Mouse (Mus musculus) brain, embryonic 14.5 days (tissue): Measurements from ENCODE around the gene Chchd6.

Experiments
- CTCF ChIP-seq: fragments of 200-500 bp; IDR thresholded peaks from 2 replicates; pipeline ENCODE4 v1.5.1; 2012; ENCODE audit warnings: inconsistent platforms, mild to moderate bottlenecking, moderate library complexity, borderline replicate concordance; ENCODE audit not compliant: insufficient read depth, insufficient read length; ENCODE audit errors: extremely low read depth
- POLR2A ChIP-seq: fragments of 200-500 bp; IDR thresholded peaks from 2 replicates; pipeline ENCODE4 v1.6.1; 2012; ENCODE audit warnings: mild to moderate bottlenecking, inconsistent platforms, borderline replicate concordance; ENCODE audit not compliant: poor library complexity, insufficient read depth, insufficient read length, severe bottlenecking; ENCODE audit errors: extremely low read depth

DNA sequence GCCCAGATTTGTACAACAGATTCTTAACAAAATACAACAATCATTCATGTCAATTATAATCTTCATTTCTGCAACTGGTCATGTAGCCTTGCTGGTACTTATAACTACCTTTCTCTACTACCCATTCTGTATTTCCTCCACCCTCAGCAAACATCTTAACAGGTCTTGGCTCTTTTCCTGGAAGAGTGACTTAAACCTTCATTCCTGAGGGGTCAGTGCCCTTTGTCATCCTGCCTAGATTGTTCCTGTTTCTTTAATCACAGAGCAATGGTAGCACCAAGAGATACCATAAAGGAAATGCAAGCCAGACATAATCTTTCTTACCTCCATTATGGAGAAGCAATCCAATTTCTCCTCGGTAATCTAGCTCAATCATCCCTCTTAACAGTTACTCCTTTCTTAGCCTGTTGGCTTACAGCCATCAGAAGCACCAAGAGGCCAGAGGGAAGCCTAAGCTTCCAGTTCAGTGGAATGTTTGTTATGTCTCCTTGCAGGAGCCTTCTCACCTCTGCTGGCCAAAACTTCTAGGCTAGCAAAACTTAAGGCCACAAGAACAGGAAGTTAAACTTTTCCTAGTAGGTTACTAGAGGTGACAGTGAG lies 59.7 kb downstream of the Chchd6 start:
- no peak for TF ChIP-seq CTCF
- no peak for TF ChIP-seq POLR2A
